Mouse (Mus musculus) liver, embryonic 14.5 days (tissue): ENCODE measurements around the gene Ick. TPM values are rescaled to one million over a fixed set of nuclear protein-coding genes. Genes with fewer than 3 reads are reported as not detected.

Experiments used
- ATAC-seq: fragments of 200-750 bp; cut with Nextera tagmentation; 2 replicates; pipeline ENCODE4 v1.8.0; 2017; ENCODE audit warnings: moderate number of reproducible peaks, mild to moderate bottlenecking, moderate library complexity; ENCODE audit not compliant: insufficient read depth
- DNase-seq, 3 experiments: peaks; one replicate each; pipeline ENCODE4 v3.0.0-alpha.2; 2012 to 2013; ENCODE audit warnings: low read depth in 3 of 3, low spot score in 3 of 3
- H3K27ac ChIP-seq: fragments of 300-500 bp; sonication (generic); 2 replicates; pipeline ENCODE4 v1.5.1; 2014; ENCODE audit warnings: moderate library complexity, mild to moderate bottlenecking, control low read depth, inconsistent platforms
- H3K27me3 ChIP-seq: fragments of 300-500 bp; sonication (generic); 2 replicates; pipeline ENCODE4 v1.6.1; 2014; ENCODE audit warnings: mild to moderate bottlenecking, low read length, moderate library complexity; ENCODE audit not compliant: control insufficient read depth, insufficient read depth
- H3K36me3 ChIP-seq: fragments of 300-500 bp; sonication (generic); replicated peaks from 2 replicates; pipeline ENCODE4 v1.6.1; 2014; ENCODE audit warnings: low read depth; ENCODE audit not compliant: control insufficient read depth, insufficient read depth
- H3K4me1 ChIP-seq, 2 experiments: fragments of 200-500 bp in 1 of 2; fragments of 300-500 bp in 1 of 2; sonication (generic) in 1 of 2; replicated peaks; 2 replicates each; pipeline ENCODE4 v1.6.1; 2012 to 2014; ENCODE audit warnings: antibody characterized with exemption in 1 of 2, inconsistent platforms in 1 of 2, low read length in 1 of 2; ENCODE audit not compliant: control insufficient read depth in 2 of 2, insufficient read depth in 2 of 2
- H3K4me2 ChIP-seq: fragments of 300-500 bp; sonication (generic); 2 replicates; pipeline ENCODE4 v1.6.1; 2014; ENCODE audit warnings: low read depth, mild to moderate bottlenecking, control low read depth, moderate library complexity
- H3K4me3 ChIP-seq, 2 experiments: fragments of 200-500 bp in 1 of 2; fragments of 300-500 bp in 1 of 2; sonication (generic) in 1 of 2; 2 replicates each; pipeline ENCODE4 v1.5.1; 2012 to 2014; ENCODE audit warnings: low read depth in 2 of 2, low read length in 2 of 2, mild to moderate bottlenecking in 2 of 2, control low read depth in 1 of 2, inconsistent platforms in 1 of 2, moderate library complexity in 1 of 2; ENCODE audit not compliant: insufficient read depth in 1 of 2
- H3K9ac ChIP-seq: fragments of 300-500 bp; sonication (generic); replicated peaks from 2 replicates; pipeline ENCODE4 v1.6.1; 2014; ENCODE audit warnings: mild to moderate bottlenecking, control low read depth, moderate library complexity
- H3K9me3 ChIP-seq: fragments of 300-500 bp; sonication (generic); 2 replicates; pipeline ENCODE4 v1.6.1; 2016; ENCODE audit warnings: low read length, mixed read lengths; ENCODE audit not compliant: control insufficient read depth
- CTCF ChIP-seq: IDR thresholded peaks from 2 replicates; pipeline ENCODE4 v1.5.1; 2016; ENCODE audit warnings: antibody characterized with exemption, low read depth, control low read depth
- EP300 ChIP-seq: IDR thresholded peaks from 2 replicates; pipeline ENCODE4 v1.6.1; 2016; ENCODE audit warnings: antibody characterized with exemption, low read depth
- WGBS: fragments of 180-500 bp; shearing (Covaris S2); extraction: QIAGEN DNeasy Blood & Tissue Kit; methylation state at CpG from one replicate; pipeline ENCODE4 v1.1.7; 2014; ENCODE audit not compliant: insufficient replicate concordance; 5-methylcytosine and 5-hydroxymethylcytosine counted together
- polyA plus RNA-seq, 2 experiments: library from polyadenylated mRNA; depleted of rRNA in 1 of 2; stranded (reverse) in 1 of 2; unstranded in 1 of 2; fragments of >200 nt; fragmentation: Nextera tagmentation in 1 of 2; extraction: Ambion mirVana in 1 of 2; gene quantifications; 2 replicates each; pipeline versions ENCODE4 v1.2.1 to v1.2.3; 2012 to 2014

Ick gene
- polyA plus RNA-seq, 2 experiments = 3.6 to 3.7 TPM

- ATAC-seq (no peak), DNase-seq (no peak)
- H3K9ac ChIP-seq = no peak overlapping the region
- no peaks in the 10 kb centered on the region for H3K36me3 ChIP-seq
- no peaks in the 10 kb centered on the region for H3K9me3 ChIP-seq
- peaks cover 0 to 6% of the 10 kb centered on the region in 2 experiments; a peak in 2 of 4 replicates for H3K4me1 ChIP-seq
- no peak overlapping the region for H3K27ac ChIP-seq
- no peaks in the 10 kb centered on the region for H3K27me3 ChIP-seq
- WGBS = 35% methylated on average over 7 of the region's 7 CpGs
- no peak overlapping the region for H3K4me3 ChIP-seq
- no peak overlapping the region for H3K4me2 ChIP-seq
- TF ChIP-seq CTCF (no peak), EP300 (no peak)
Observed at GRCm38 (mm10) chr9:78212341-78213049, 103.5 kb downstream of the Ick start.

DNA sequence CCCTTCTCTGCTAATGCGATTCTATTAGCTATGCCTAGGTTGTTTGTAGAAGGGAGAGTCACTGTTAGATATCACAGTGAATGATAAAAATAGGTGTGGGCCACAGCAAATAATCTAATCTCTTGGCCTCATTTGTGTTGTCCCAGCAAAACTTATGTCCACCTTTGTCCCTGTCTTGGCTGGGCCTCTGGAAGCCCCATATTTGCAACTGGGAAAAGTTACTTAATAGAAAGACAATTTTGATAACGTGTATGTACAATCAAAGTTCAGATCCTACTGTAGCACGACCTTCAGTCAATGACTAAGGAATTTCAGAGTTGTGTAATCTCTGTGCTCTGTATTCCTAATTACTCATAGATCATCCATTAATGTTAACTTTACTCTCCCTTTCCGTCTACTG is 108.1 kb downstream of the Ick start:
- Histone ChIP-seq H3K9me3 (no peaks in the 10 kb centered on the region), H3K4me2 (no peak overlapping the region), H3K27ac (no peak overlapping the region), H3K4me3 (no peak overlapping the region), H3K36me3 (no peaks in the 10 kb centered on the region), H3K9ac (no peak overlapping the region), H3K27me3 (no peaks in the 10 kb centered on the region), H3K4me1 (peaks cover 0 to 6% of the 10 kb centered on the region in 2 experiments; a peak in 2 of 4 replicates)
- ATAC-seq (no peak), DNase-seq (no peak)
- TF ChIP-seq CTCF (no peak), EP300 (no peak)
- 49% methylated on average over 4 of the region's 4 CpGs for WGBS

Other genes with a start within 250 kb of the Ick start
- 9.7 and 10.5 TPM in 2 replicates for gene Elovl5, start 191.8 kb upstream of the Ick start, polyA plus RNA-seq (2012; rRNA removed)
- gene Elovl5, start 191.8 kb upstream of the Ick start, polyA plus RNA-seq (2014; fragmentation: Nextera tagmentation; extraction: Ambion mirVana) = 15.7 and 19.3 TPM in 2 replicates
- gene Gcm1, start 57.3 kb upstream of the Ick start, polyA plus RNA-seq (2012; rRNA removed) = not detected in 2 replicates
- gene Gcm1, start 57.3 kb upstream of the Ick start, polyA plus RNA-seq (2014; fragmentation: Nextera tagmentation; extraction: Ambion mirVana) = not detected in 2 replicates
- gene Fbxo9, start 127 bp upstream of the Ick start, polyA plus RNA-seq (2012; rRNA removed) = 47.3 and 78.1 TPM in 2 replicates
- 68.1 and 80.0 TPM in 2 replicates for gene Fbxo9, start 127 bp upstream of the Ick start, polyA plus RNA-seq (2014; fragmentation: Nextera tagmentation; extraction: Ambion mirVana)
- gene Gsta4, start 73.6 kb downstream of the Ick start, polyA plus RNA-seq (2012; rRNA removed) = 11.7 and 17.2 TPM in 2 replicates
- 30.6 and 33.0 TPM in 2 replicates for gene Gsta4, start 73.6 kb downstream of the Ick start, polyA plus RNA-seq (2014; fragmentation: Nextera tagmentation; extraction: Ambion mirVana)
- gene Gsta1, start 121.5 kb downstream of the Ick start, polyA plus RNA-seq (2012; rRNA removed) = 0.06 TPM in 1 of 2 replicates, not detected in the other
- gene Gsta1, start 121.5 kb downstream of the Ick start, polyA plus RNA-seq (2014; fragmentation: Nextera tagmentation; extraction: Ambion mirVana) = 0.24 TPM in 1 of 2 replicates, not detected in the other
- not detected in 2 replicates for gene Gm3776, start 147.9 kb downstream of the Ick start, polyA plus RNA-seq (2012; rRNA removed)
- not detected in 2 replicates for gene Gm3776, start 147.9 kb downstream of the Ick start, polyA plus RNA-seq (2014; fragmentation: Nextera tagmentation; extraction: Ambion mirVana)
- gene Gm10639, start 180.7 kb downstream of the Ick start, polyA plus RNA-seq (2012; rRNA removed) = not detected in 2 replicates
- gene Gm10639, start 180.7 kb downstream of the Ick start, polyA plus RNA-seq (2014; fragmentation: Nextera tagmentation; extraction: Ambion mirVana) = not detected in 2 replicates
- gene Omt2a, start 205.6 kb downstream of the Ick start, polyA plus RNA-seq (2012; rRNA removed) = not detected in 2 replicates
- gene Omt2a, start 205.6 kb downstream of the Ick start, polyA plus RNA-seq (2014; fragmentation: Nextera tagmentation; extraction: Ambion mirVana) = not detected in 2 replicates
- not detected in 2 replicates for gene Omt2b, start 218.4 kb downstream of the Ick start, polyA plus RNA-seq (2012; rRNA removed)
- not detected in 2 replicates for gene Omt2b, start 218.4 kb downstream of the Ick start, polyA plus RNA-seq (2014; fragmentation: Nextera tagmentation; extraction: Ambion mirVana)
- gene Gsta2, start 246.6 kb downstream of the Ick start, polyA plus RNA-seq (2012; rRNA removed) = 0.05 and 0.07 TPM in 2 replicates
- 0.29 and 0.43 TPM in 2 replicates for gene Gsta2, start 246.6 kb downstream of the Ick start, polyA plus RNA-seq (2014; fragmentation: Nextera tagmentation; extraction: Ambion mirVana)